Mouse (Mus musculus) heart, embryonic 15.5 days (tissue): ENCODE data around the gene Pigw. TPM values are rescaled to one million over a fixed set of nuclear protein-coding genes. Genes with fewer than 3 reads are reported as not detected.

Source experiments
- ATAC-seq: fragments of 200-750 bp; cut with Nextera tagmentation; replicated peaks from 2 replicates; pipeline ENCODE4 v1.8.0; 2017; ENCODE audit warnings: low read depth, moderate TSS enrichment; ENCODE audit not compliant: insufficient number of reproducible peaks, insufficient read depth, low FRiP score
- H3K27ac ChIP-seq: fragments of 300-500 bp; sonication (generic); 2 replicates; pipeline ENCODE4 v1.5.1; 2015; ENCODE audit warnings: mild to moderate bottlenecking, inconsistent platforms
- H3K27me3 ChIP-seq: fragments of 300-500 bp; sonication (generic); 2 replicates; pipeline ENCODE4 v1.6.1; 2015; ENCODE audit warnings: inconsistent platforms
- H3K36me3 ChIP-seq: fragments of 300-500 bp; sonication (generic); 2 replicates; pipeline ENCODE4 v1.6.1; 2015; ENCODE audit warnings: mild to moderate bottlenecking, inconsistent platforms
- H3K4me1 ChIP-seq: fragments of 300-500 bp; sonication (generic); replicated peaks from 2 replicates; pipeline ENCODE4 v1.6.1; 2015; ENCODE audit warnings: inconsistent platforms
- H3K4me2 ChIP-seq: fragments of 300-500 bp; sonication (generic); 2 replicates; pipeline ENCODE4 v1.6.1; 2015; ENCODE audit warnings: inconsistent platforms, mild to moderate bottlenecking, moderate library complexity
- H3K4me3 ChIP-seq: fragments of 300-500 bp; sonication (generic); 2 replicates; pipeline ENCODE4 v1.5.1; 2015; ENCODE audit warnings: mild to moderate bottlenecking, inconsistent platforms
- H3K9ac ChIP-seq: fragments of 300-500 bp; sonication (generic); 2 replicates; pipeline ENCODE4 v1.6.1; 2015; ENCODE audit warnings: mild to moderate bottlenecking, inconsistent platforms
- H3K9me3 ChIP-seq: fragments of 300-500 bp; sonication (generic); replicated peaks from 2 replicates; pipeline ENCODE4 v1.6.1; 2016; ENCODE audit warnings: inconsistent platforms
- WGBS: fragments of 180-500 bp; shearing (Covaris S2); methylation state at CpG from one replicate; pipeline ENCODE4 v1.1.7; 2015; ENCODE audit warnings: mixed read lengths; 5-methylcytosine and 5-hydroxymethylcytosine counted together
- polyA plus RNA-seq: library from polyadenylated mRNA; unstranded; fragments of >200 nt; fragmentation: Nextera tagmentation; extraction: Ambion mirVana; gene quantifications from 2 replicates; pipeline ENCODE4 v1.2.1, GENCODE M21; 2015

The Pigw gene
- polyA plus RNA-seq = 2.4 and 2.5 TPM in 2 replicates

DNA sequence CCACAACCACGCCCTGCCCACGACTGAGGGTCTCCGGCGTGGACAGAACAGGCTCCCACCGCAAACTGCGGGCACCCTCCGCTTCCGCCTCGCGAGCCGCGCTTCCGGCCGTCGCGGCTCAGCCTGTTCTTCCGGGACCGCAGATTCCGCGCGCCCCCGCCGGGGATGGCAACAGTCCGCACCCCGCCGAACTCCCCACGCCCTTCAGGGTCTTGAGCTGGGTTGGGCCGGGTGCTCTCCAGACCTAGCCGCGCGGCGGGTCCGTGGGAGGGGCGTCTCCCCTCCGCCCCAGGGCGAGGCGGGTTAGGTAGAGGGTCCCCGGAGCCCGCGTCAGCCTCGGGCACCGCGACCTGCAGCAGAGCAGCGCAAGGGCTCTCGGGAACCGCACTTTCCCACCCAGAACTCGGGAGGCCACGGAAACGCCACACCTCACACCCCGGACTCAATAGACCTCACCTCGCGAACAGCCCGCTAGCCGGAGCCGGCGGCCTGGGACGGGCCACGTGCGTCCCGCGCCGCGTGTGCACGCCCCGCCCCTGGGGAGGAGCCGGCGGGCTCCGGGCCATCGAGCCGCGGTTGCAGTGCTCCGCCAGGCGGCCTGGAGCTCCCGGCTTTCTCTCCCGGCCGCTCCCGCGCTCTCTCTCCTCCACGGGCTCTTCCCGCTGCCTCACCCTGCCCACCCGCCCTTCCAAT lies at the start of gene Pigw, which contains the start of gene Myo19:
Gene Pigw (minus strand): TSS at position 514 of the 693 bp plus-strand sequence.
Gene Myo19 (plus strand): TSS at position 377 of the 693 bp plus-strand sequence.
- H3K36me3 ChIP-seq = peaks cover 19% of the 10 kb centered on the region
- H3K27ac ChIP-seq = peak within 1 kb of the TSS; percentile 97
- H3K27me3 ChIP-seq = no peaks in the 10 kb centered on the region
- peaks cover 17% of the 10 kb centered on the region for H3K4me1 ChIP-seq
- peak within 1 kb of the TSS; percentile 85 for H3K9ac ChIP-seq
- H3K4me2 ChIP-seq = peak within 1 kb of the TSS; percentile 98
- peak; percentile 95 for ATAC-seq
- H3K9me3 ChIP-seq = no peaks in the 10 kb centered on the region
- H3K4me3 ChIP-seq = peak within 1 kb of the TSS; percentile 97
- under 1% methylated on average over 76 of the region's 81 CpGs for WGBS

GRCm38 (mm10) chr11:84920981-84921380 lies 40.9 kb upstream of the Pigw start:
- ATAC-seq = no peak
- Histone ChIP-seq H3K27ac (no peak overlapping the region), H3K27me3 (no peaks in the 10 kb centered on the region), H3K9me3 (no peaks in the 10 kb centered on the region), H3K9ac (no peak overlapping the region), H3K4me3 (no peak overlapping the region), H3K36me3 (no peaks in the 10 kb centered on the region), H3K4me2 (no peak overlapping the region), H3K4me1 (no peaks in the 10 kb centered on the region; the same call in 1 of the 2 replicates)
- 76% methylated on average over 8 of the region's 8 CpGs for WGBS

DNA sequence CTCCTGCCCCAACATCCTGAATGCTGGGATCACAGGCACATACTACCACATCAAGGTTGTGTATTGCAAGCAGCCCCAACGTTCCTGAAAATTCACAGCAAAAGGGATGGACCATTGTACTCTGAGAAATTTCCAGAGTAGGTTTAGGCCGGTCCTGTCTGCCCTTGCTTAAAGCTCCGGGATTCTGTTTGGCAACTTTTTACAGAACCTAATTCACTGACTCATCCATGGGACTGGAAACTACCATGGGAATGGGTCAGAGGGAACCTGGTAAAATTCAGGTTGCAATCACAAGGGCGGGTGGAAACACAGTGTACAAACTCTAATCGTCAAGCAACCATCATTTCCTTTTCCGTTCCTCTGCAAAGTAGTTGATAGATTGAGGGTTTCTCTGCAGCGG lies 39.9 kb upstream of the Pigw start:
- no peak overlapping the region for H3K4me3 ChIP-seq
- no peaks in the 10 kb centered on the region for H3K36me3 ChIP-seq
- no peak overlapping the region for H3K4me2 ChIP-seq
- H3K4me1 ChIP-seq = peaks cover 6% of the 10 kb centered on the region
- no peak overlapping the region for H3K27ac ChIP-seq
- WGBS = 48% methylated on average over 7 of the region's 7 CpGs
- H3K9me3 ChIP-seq = no peaks in the 10 kb centered on the region
- H3K27me3 ChIP-seq = no peaks in the 10 kb centered on the region
- ATAC-seq = no peak
- H3K9ac ChIP-seq = no peak overlapping the region

- no peak overlapping the region for H3K27ac ChIP-seq
- H3K27me3 ChIP-seq = no peaks in the 10 kb centered on the region
- ATAC-seq = no peak
- WGBS = 37% methylated on average over 3 of the region's 3 CpGs
- H3K4me3 ChIP-seq = no peak overlapping the region
- H3K4me1 ChIP-seq = peaks cover 6% of the 10 kb centered on the region
- no peak overlapping the region for H3K4me2 ChIP-seq
- no peak overlapping the region for H3K9ac ChIP-seq
- no peaks in the 10 kb centered on the region for H3K9me3 ChIP-seq
- no peaks in the 10 kb centered on the region for H3K36me3 ChIP-seq
These were observed 39.2 kb upstream of the Pigw start for GRCm38 (mm10) chr11:84919276-84919675.

GRCm38 (mm10) chr11:84918425-84918824 lies 38.3 kb upstream of the Pigw start:
- Histone ChIP-seq H3K27me3 (no peaks in the 10 kb centered on the region), H3K4me3 (no peak overlapping the region), H3K9ac (no peak overlapping the region), H3K4me1 (peaks cover 6% of the 10 kb centered on the region), H3K36me3 (peaks cover 2% of the 10 kb centered on the region; the same call in 1 of the 2 replicates), H3K4me2 (peak overlapping the region; percentile 43), H3K27ac (no peak overlapping the region), H3K9me3 (no peaks in the 10 kb centered on the region)
- no peak; the same call in 1 of the 2 replicates for ATAC-seq
- WGBS = 6% methylated on average over 16 of the region's 16 CpGs

GRCm38 (mm10) chr11:84916703-84917300 lies 36.7 kb upstream of the Pigw start:
- 0 out of 2 replicates have a peak overlapping the region, but pooled peaks have one; percentile 24 for H3K9ac ChIP-seq
- no peaks in the 10 kb centered on the region for H3K9me3 ChIP-seq
- no peak overlapping the region for H3K27ac ChIP-seq
- H3K4me3 ChIP-seq = peak overlapping the region; percentile 67
- peaks cover 6% of the 10 kb centered on the region for H3K4me1 ChIP-seq
- no peaks in the 10 kb centered on the region for H3K27me3 ChIP-seq
- peaks cover 11% of the 10 kb centered on the region; the same call in 1 of the 2 replicates for H3K36me3 ChIP-seq
- WGBS = 52% methylated on average over 7 of the region's 7 CpGs
- ATAC-seq = no peak
- peak overlapping the region; percentile 73 for H3K4me2 ChIP-seq

GRCm38 (mm10) chr11:84916053-84916702 lies 36.1 kb upstream of the Pigw start, which contains the start of gene Znhit3:
Gene Znhit3 (minus strand): TSS chr11:84916366.
- H3K27ac ChIP-seq = no peak within 1 kb of the TSS
- ATAC-seq = peak; percentile 82

DNA sequence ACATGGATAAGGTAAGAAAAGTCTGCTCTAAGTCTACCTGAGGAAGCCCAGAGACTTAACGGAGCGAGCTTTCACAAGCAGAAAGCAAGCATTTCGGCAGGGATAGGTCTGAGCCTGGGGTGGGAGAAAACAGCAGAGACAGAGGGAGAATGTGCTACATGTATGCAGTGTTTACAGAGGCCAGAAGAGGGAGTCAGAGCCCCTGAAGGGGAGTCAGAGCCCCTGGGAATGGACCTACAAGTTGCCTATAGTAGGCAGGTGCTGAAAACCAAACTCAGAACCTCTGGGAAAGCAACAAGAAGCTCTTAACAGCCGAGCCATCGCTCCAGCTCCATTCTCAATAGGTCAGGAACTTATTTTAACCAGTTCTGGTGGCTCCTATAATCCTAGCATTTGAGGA lies 34.6 kb upstream of the Pigw start:
- ATAC-seq = no peak
- H3K9me3 ChIP-seq = no peaks in the 10 kb centered on the region
- H3K9ac ChIP-seq = no peak overlapping the region
- H3K36me3 ChIP-seq = peaks cover 28% of the 10 kb centered on the region
- no peak overlapping the region for H3K4me2 ChIP-seq
- H3K4me3 ChIP-seq = no peak overlapping the region
- WGBS = 74% methylated on average over 5 of the region's 5 CpGs
- H3K4me1 ChIP-seq = peaks cover 6% of the 10 kb centered on the region
- no peak overlapping the region for H3K27ac ChIP-seq
- no peaks in the 10 kb centered on the region for H3K27me3 ChIP-seq

More at GRCm38 (mm10) chr11:84916053-84916702, 36.1 kb upstream of the Pigw start, which contains the start of gene Znhit3:
- Histone ChIP-seq H3K4me2 (peak within 1 kb of the TSS; percentile 73), H3K9ac (peak within 1 kb of the TSS; percentile 73), H3K27me3 (no peaks in the 10 kb centered on the region), H3K36me3 (peaks cover 15% of the 10 kb centered on the region), H3K4me3 (peak within 1 kb of the TSS; percentile 67), H3K9me3 (no peaks in the 10 kb centered on the region), H3K4me1 (peaks cover 6% of the 10 kb centered on the region)
- WGBS = 4% methylated on average over 34 of the region's 34 CpGs

DNA sequence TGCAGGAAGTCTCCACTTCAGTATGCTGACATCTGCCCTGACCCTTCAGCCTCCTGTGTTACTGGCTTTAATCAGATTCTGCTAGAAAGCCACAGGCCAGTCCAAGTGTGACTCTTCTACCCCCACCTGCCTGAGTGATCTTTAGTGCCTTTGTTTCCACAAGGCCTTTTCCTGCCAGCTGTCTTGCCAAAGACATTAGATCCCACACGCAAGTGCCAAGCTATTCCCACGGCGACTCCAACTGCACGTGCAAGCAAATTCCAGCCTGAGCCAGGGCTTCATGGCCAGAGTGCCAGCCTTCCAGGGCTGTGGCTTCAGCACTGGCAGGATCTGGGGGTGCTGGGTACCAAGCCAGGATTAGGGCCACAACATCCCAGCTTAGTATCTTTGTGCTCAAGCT lies 30.3 kb upstream of the Pigw start:
- no peak for ATAC-seq
- Histone ChIP-seq H3K9me3 (no peaks in the 10 kb centered on the region), H3K4me3 (no peak overlapping the region), H3K4me1 (peaks cover 4% of the 10 kb centered on the region), H3K9ac (no peak overlapping the region), H3K36me3 (peaks cover 64% of the 10 kb centered on the region), H3K4me2 (no peak overlapping the region), H3K27me3 (no peaks in the 10 kb centered on the region), H3K27ac (no peak overlapping the region)
- WGBS = 77% methylated on average over 4 of the region's 4 CpGs

- Histone ChIP-seq H3K4me1 (no peaks in the 10 kb centered on the region), H3K27ac (no peak overlapping the region), H3K9ac (no peak overlapping the region), H3K9me3 (no peaks in the 10 kb centered on the region), H3K27me3 (no peaks in the 10 kb centered on the region), H3K4me2 (no peak overlapping the region), H3K36me3 (peaks cover 79% of the 10 kb centered on the region), H3K4me3 (no peak overlapping the region)
- no peak for ATAC-seq
- 87% methylated on average over 6 of the region's 6 CpGs for WGBS
These were observed 28.4 kb upstream of the Pigw start for GRCm38 (mm10) chr11:84908480-84908879.

- WGBS = 83% methylated on average over 3 of the region's 3 CpGs
- H3K9me3 ChIP-seq = no peaks in the 10 kb centered on the region
- H3K4me3 ChIP-seq = no peak overlapping the region
- ATAC-seq = no peak
- no peaks in the 10 kb centered on the region for H3K27me3 ChIP-seq
- H3K4me2 ChIP-seq = no peak overlapping the region
- H3K27ac ChIP-seq = no peak overlapping the region
- no peaks in the 10 kb centered on the region for H3K4me1 ChIP-seq
- peaks cover 86% of the 10 kb centered on the region for H3K36me3 ChIP-seq
- no peak overlapping the region for H3K9ac ChIP-seq
These were observed 27.0 kb upstream of the Pigw start for GRCm38 (mm10) chr11:84907081-84907480.
